Mouse (Mus musculus): ENCODE data around the gene Gstm2. TPM values are rescaled to one million over a fixed set of nuclear protein-coding genes. Genes with fewer than 3 reads are reported as not detected.
A peak's percentile ranks its signal among the peaks of the same experiment; 100 is the strongest.

Gene Gstm2
- total and polyA plus RNA-seq, 3 experiments = 0.13 to 0.53 TPM; not detected in 1

DNA sequence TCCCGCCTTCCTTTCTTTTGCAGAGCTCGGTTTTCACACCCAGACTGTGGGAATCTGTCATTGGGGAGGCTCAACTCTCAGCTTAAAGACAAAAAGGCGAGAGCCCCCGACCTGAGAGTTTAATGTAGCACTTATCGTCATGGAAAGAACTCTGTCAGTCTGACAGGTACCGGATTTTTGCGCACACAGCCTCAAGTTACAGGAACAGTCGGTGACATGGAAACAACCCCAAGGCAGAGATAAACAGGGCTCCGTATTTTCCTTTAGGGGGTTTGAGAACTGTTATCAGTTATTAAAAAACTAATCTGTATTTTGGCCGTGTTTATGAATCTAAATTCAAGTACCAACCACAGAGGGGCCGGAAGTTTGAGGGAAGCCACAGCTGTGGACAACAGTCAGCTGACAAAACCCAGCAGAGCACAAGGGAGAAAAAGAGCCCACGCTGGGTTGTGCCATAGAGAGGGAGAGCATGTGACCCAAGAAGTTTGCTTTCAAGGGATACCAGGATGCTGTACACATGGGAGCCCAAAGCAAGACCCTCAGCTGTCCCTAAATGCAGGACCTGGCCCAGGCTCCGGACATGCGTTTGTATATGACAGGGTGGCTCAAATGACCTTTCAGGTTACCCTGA is 32.1 kb upstream of the Gstm2 start:
- in situ Hi-C loops (cut with MboI; ENCODE audit: low pct_ligation_motif_present, low pct_unique_long_range_greater_than_20kb, low sequenced_read_pairs) (loop anchor here (5.0 kb wide), 1 partner anchor 81 kb away; no protein-coding TSS in a partner anchor), dilution Hi-C loops (cut with MboI; ENCODE audit: extremely low pct_ligation_motif_present, extremely low pct_unique_long_range_greater_than_20kb, low sequenced_read_pairs) (no loop called here)
- H3K36me3 ChIP-seq (replicated peaks in 1 of 2; ENCODE audit: control insufficient read depth in 1 of 2, insufficient read depth in 1 of 2, low read length in 1 of 2) = no peaks in the 10 kb centered on the region
- DNase-seq (ENCODE audit: extremely low read depth) = no peak
- H3K79me2 ChIP-seq (replicated peaks; ENCODE audit: control insufficient read depth, extremely low read depth, insufficient read depth, poor library complexity, severe bottlenecking) = no peaks in the 10 kb centered on the region
- H3K27ac ChIP-seq (ENCODE audit: insufficient read depth, low read depth) = no peak overlapping the region
- peak overlapping the region; percentile 25 to 41 (median 30) for H3K4me3 ChIP-seq (replicated peaks in 1 of 3; ENCODE audit: low read depth in 2 of 3, low read length in 2 of 3, poor library complexity in 1 of 3)
- H3K4me1 ChIP-seq (ENCODE audit: control insufficient read depth in 1 of 2, insufficient read depth in 2 of 2) = peaks cover 11 to 28% of the 10 kb centered on the region in 2 experiments; a peak in 3 of 4 replicates
- peak overlapping the region; percentile 91 for H3K4me2 ChIP-seq (ENCODE audit: insufficient read depth, low read depth, poor library complexity, severe bottlenecking)
- H3K9ac ChIP-seq (ENCODE audit: insufficient read depth, low read depth) = peak overlapping the region; percentile 41
- no peak for TF ChIP-seq USF2 (conservative IDR thresholded peaks at IDR 0.05; ENCODE audit: low read depth, low read length)
- TF ChIP-seq CHD1 (IDR thresholded peaks at IDR 0.05; ENCODE audit: low read depth, low read length) = no peak
- no peak for TF ChIP-seq KAT2A (IDR thresholded peaks at IDR 0.05; ENCODE audit: insufficient replicate concordance, low read length)
- no peak for TF ChIP-seq RCOR1 (conservative IDR thresholded peaks at IDR 0.05; ENCODE audit: low read depth, low read length)
- no peak for TF ChIP-seq POLR2A (IDR thresholded peaks at IDR 0.05; ENCODE audit: low read depth, low read length)
- TF ChIP-seq MXI1 (IDR thresholded peaks at IDR 0.05; ENCODE audit: low read depth, low read length) = peak; percentile 28; the same call in 1 of the 2 replicates
- TF ChIP-seq TCF12 (IDR thresholded peaks at IDR 0.05; ENCODE audit: low read depth, low read length) = peak; percentile 2; the same call in 1 of the 2 replicates
- TF ChIP-seq MAZ (IDR thresholded peaks at IDR 0.05; ENCODE audit: low read depth, low read length) = peak; percentile 25; the same call in 1 of the 2 replicates
- TF ChIP-seq CHD2 (IDR thresholded peaks at IDR 0.05; ENCODE audit: low read length) = 0 out of 2 replicates have a peak, but pooled peaks have one; percentile 18
- no peak for TF ChIP-seq GABPA (IDR thresholded peaks at IDR 0.05; ENCODE audit: insufficient replicate concordance, low read depth, low read length)
- peak; percentile 21; the same call in 1 of the 2 replicates for TF ChIP-seq USF1 (IDR thresholded peaks at IDR 0.05; ENCODE audit: low read depth, low read length)
- peak; percentile 56; the same call in 1 of the 2 replicates for TF ChIP-seq SIN3A (IDR thresholded peaks at IDR 0.05; ENCODE audit: low read length)
- 0 out of 2 replicates have a peak, but pooled peaks have one; percentile 21 for TF ChIP-seq ELF1 (IDR thresholded peaks at IDR 0.05; ENCODE audit: low read depth, low read length)
- TF ChIP-seq BHLHE40 (IDR thresholded peaks at IDR 0.05; ENCODE audit: low read depth, low read length) = 0 out of 2 replicates have a peak, but pooled peaks have one; percentile 27
- TF ChIP-seq ETS1 (conservative IDR thresholded peaks at IDR 0.05; ENCODE audit: low read depth, low read length) = peak; percentile 50
- H3K9me3 ChIP-seq (replicated peaks; ENCODE audit: low read length) = no peaks in the 10 kb centered on the region
- H3K27me3 ChIP-seq (replicated peaks) = no peaks in the 10 kb centered on the region

DNA sequence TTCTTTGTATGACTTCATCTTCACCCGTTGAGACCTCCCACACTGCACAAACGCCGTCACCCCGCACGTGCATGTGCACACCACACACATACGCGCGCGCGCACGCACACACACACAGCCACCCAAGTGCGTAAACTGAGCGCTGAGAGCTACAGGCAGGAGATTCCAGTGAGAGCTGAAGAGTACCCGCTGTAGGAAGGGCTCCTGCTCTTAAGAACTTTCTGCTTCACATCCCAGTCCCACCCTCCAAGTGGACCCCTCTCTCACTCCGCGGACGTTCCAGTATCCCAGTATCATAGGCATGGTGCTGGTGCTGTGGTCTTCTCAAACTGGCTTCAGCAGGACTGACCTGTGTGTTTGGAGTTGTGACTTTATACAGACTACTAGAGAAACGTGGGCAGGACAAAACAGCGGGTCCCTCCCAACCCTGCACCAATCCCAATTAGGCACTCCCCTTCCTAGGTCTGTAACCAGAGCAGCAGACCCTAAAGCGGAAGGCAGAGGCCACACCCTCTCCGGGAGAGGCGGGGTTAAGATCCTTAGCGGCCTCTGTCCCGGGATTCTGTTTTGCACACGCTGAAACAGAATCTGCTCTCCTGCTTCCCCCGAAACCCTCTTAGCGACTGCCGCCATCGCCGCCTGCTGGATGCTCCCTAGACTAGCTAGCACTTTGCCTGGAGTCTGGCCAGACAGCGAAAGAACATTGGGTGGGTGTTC is 31.4 kb upstream of the Gstm2 start, which contains the start of gene Gstm1:
TSS of gene Gstm1 (minus strand) at position 501 of the 717 bp plus-strand sequence.
- DNase-seq (ENCODE audit: extremely low read depth) = peak; percentile 79
- dilution Hi-C loops (cut with MboI; ENCODE audit: extremely low pct_ligation_motif_present, extremely low pct_unique_long_range_greater_than_20kb, low sequenced_read_pairs) = no loop called here
- Histone ChIP-seq H3K9ac (ENCODE audit: insufficient read depth, low read depth) (peak within 1 kb of the TSS; percentile 41), H3K27ac (ENCODE audit: insufficient read depth, low read depth) (no peak within 1 kb of the TSS), H3K4me1 (ENCODE audit: control insufficient read depth in 1 of 2, insufficient read depth in 2 of 2) (peaks cover 11 to 31% of the 10 kb centered on the region in 2 experiments; a peak in 3 of 4 replicates), H3K4me3 (replicated peaks in 1 of 3; ENCODE audit: low read depth in 2 of 3, low read length in 2 of 3, poor library complexity in 1 of 3) (peak within 1 kb of the TSS; percentile 25 to 41 (median 30)), H3K9me3 (replicated peaks; ENCODE audit: low read length) (no peaks in the 10 kb centered on the region), H3K36me3 (replicated peaks in 1 of 2; ENCODE audit: control insufficient read depth in 1 of 2, insufficient read depth in 1 of 2, low read length in 1 of 2) (no peaks in the 10 kb centered on the region), H3K4me2 (ENCODE audit: insufficient read depth, low read depth, poor library complexity, severe bottlenecking) (peak within 1 kb of the TSS; percentile 91), H3K79me2 (replicated peaks; ENCODE audit: control insufficient read depth, extremely low read depth, insufficient read depth, poor library complexity, severe bottlenecking) (no peaks in the 10 kb centered on the region), H3K27me3 (replicated peaks) (no peaks in the 10 kb centered on the region)
- peak; percentile 72 for TF ChIP-seq SMC3 (IDR thresholded peaks at IDR 0.05; ENCODE audit: low read depth, low read length)
- TF ChIP-seq CHD1 (IDR thresholded peaks at IDR 0.05; ENCODE audit: low read depth, low read length) = no peak
- TF ChIP-seq ZC3H11A (IDR thresholded peaks at IDR 0.05; ENCODE audit: low read depth, low read length) = 0 out of 2 replicates have a peak, but pooled peaks have one; percentile 2
- TF ChIP-seq TCF12 (IDR thresholded peaks at IDR 0.05; ENCODE audit: low read depth, low read length) = peak; percentile 36; the same call in 1 of the 2 replicates
- TF ChIP-seq ELF1 (IDR thresholded peaks at IDR 0.05; ENCODE audit: low read depth, low read length) = peak; percentile 35; the same call in 1 of the 2 replicates
- no peak for TF ChIP-seq JUN (IDR thresholded peaks at IDR 0.05; ENCODE audit: insufficient read depth, low read depth, low read length)
- TF ChIP-seq MAFK (IDR thresholded peaks at IDR 0.05; ENCODE audit: insufficient replicate concordance, low read length) = no peak
- TF ChIP-seq CTCF (conservative IDR thresholded peaks at IDR 0.05 in 1 of 2, IDR thresholded peaks at IDR 0.05 in 1 of 2; ENCODE audit: low read depth in 2 of 2, low read length in 2 of 2) = peak; percentile 18 to 76; a peak in 2 of 4 replicates
- TF ChIP-seq MAZ (IDR thresholded peaks at IDR 0.05; ENCODE audit: low read depth, low read length) = no peak
- TF ChIP-seq RCOR1 (conservative IDR thresholded peaks at IDR 0.05; ENCODE audit: low read depth, low read length) = no peak
- TF ChIP-seq KAT2A (IDR thresholded peaks at IDR 0.05; ENCODE audit: insufficient replicate concordance, low read length) = no peak
- peak; percentile 81 for TF ChIP-seq BHLHE40 (IDR thresholded peaks at IDR 0.05; ENCODE audit: low read depth, low read length)
- TF ChIP-seq NRF1 (IDR thresholded peaks at IDR 0.05; ENCODE audit: low read depth, low read length) = no peak
- peak; percentile 50 for TF ChIP-seq RAD21 (IDR thresholded peaks at IDR 0.05; ENCODE audit: low read depth, low read length)
- TF ChIP-seq IRF4 (IDR thresholded peaks at IDR 0.05; ENCODE audit: low read depth, low read length) = peak; percentile 50; the same call in 1 of the 2 replicates
- TF ChIP-seq NELFE (IDR thresholded peaks at IDR 0.05; ENCODE audit: low read depth, low read length) = no peak
- in situ Hi-C loops (cut with MboI; ENCODE audit: low pct_ligation_motif_present, low pct_unique_long_range_greater_than_20kb, low sequenced_read_pairs) = loop anchor here (5.0 kb wide), 1 partner anchor 80 kb away; no protein-coding TSS in a partner anchor
